Mouse (Mus musculus): ENCODE data around the gene Gdap1l1.

The Gdap1l1 gene

DNA sequence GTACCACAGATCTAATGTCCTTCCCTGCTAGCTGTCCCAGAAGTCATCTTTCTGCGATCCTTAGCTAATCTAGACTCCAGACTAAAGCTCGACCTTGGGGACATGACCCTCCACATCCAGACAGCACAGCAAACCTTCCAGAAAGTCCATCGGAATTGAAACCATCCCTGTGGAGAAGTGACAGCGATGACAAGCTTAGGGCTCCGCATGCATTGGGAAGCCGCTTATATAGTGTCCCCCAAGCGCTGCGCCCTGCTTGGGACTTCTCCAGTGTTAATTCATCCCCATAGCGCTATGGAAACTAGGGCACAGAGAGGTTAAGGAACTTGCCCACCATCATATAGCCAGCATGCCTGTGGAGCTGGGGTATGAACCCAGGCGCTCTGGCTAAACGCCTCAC is 24.5 kb downstream of the Gdap1l1 start:
- DNase-seq (ENCODE audit: inconsistent age in 2 of 2, low spot score in 1 of 2) = no peak

DNA sequence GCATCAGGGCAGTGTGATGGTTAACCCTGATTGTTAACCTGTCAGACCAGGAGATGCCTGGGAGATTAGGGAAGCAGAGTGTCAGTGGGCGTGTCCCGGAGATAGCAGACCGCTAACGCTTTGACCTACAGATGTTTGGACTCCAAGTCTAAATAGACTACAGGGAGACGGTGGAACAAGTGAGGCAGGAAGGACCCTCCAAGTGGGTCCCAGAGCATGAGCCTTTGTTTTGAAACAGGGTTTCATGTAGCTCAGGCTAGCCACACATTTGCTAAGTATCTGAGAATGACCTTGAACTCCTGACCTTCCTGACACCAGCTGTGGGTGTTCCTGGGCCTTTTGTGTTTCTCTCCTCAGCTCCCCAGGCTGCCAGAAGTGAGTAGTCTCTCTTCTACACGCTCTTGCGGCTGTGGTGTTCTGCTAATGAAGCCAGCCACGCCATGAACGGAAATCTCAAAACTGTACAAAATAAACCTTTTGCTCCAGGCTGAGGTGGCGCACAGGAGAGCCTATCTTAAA is 25.0 kb downstream of the Gdap1l1 start:
- DNase-seq (ENCODE audit: inconsistent age in 2 of 2, low spot score in 1 of 2) = no peak

DNA sequence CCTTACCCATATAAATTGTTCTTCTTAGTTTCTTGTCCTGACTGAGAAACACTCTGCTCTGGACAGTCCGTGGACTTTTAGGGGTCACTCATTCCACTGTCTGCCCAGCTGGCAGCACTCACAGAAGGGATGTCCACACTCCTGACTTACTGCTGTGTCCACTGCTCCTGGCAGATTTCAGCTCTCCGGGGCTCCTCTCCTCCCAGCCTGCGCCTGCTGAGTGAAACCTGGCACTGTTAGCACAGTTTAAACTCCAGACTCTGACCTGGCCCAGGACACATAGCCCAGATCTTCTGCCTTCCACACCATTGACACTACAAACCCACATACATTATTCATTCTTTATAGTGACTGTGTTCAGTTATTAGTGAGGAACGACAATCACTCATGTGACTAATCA is 25.7 kb downstream of the Gdap1l1 start:
- DNase-seq (ENCODE audit: inconsistent age in 2 of 2, low spot score in 1 of 2) = no peak

DNA sequence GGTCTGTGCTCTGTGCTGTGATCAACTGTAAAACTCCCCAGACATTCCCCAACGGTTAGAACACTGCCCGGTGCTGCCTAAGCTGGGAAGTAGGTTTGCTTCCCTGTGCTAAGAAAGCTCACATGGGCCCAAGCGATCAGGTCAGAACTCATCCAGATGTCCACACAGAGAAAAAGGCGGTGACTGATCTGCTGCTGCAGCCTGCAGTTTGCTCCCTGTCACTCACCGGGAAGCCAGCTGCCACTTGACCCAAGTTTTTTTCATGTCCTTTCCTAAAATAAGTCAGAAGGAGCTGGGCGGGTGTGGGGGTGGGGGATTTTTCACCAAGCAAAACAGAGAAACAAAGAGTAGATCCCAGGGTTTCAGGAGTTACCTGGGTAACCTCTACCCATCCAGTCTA is 26.3 kb downstream of the Gdap1l1 start:
- peak in 1 of 2 experiments; percentile 41 for DNase-seq (ENCODE audit: inconsistent age in 2 of 2, low spot score in 1 of 2)

DNA sequence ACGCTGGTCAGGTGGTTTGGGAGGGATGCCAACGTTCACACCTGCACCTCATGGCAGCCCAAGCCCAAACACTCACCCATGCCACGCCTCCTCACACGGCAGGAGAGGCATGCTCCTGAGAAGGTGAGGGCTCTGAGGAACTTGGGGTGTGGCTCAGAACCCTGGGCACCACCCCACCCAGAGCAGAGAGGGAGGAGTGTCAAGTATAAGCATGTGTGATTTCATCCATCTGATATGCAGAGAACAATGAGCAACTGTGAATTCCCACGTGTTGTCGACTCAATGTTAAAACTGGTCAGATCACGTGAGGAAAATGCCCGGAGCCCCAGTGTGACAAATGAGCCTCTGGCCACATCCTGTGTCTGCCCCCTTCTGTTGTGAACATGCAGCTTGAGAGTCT is 28.5 kb downstream of the Gdap1l1 start:
- no peak for DNase-seq (ENCODE audit: inconsistent age in 2 of 2, low spot score in 1 of 2)

DNA sequence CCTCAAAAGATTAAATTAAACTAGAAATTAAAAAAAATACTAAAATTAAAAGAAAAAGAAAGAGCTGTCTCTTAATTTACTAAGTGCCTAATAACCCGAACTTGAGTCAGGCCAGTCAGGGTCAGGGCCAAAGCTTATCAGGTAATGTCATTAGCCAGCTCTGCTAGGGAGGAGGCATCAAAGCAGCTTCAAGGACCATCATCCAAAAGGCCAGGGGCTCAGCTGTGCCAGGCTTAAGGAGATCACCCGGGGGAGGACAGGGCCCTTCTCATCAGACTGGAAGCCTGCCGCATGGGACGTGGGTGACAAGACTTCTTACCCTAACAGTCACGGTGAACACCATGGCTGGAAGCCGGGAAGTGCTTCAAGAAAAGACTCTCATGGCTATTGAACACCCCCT is 29.3 kb downstream of the Gdap1l1 start:
- DNase-seq (ENCODE audit: inconsistent age in 2 of 2, low spot score in 1 of 2) = peak; percentile 74 to 90

DNA sequence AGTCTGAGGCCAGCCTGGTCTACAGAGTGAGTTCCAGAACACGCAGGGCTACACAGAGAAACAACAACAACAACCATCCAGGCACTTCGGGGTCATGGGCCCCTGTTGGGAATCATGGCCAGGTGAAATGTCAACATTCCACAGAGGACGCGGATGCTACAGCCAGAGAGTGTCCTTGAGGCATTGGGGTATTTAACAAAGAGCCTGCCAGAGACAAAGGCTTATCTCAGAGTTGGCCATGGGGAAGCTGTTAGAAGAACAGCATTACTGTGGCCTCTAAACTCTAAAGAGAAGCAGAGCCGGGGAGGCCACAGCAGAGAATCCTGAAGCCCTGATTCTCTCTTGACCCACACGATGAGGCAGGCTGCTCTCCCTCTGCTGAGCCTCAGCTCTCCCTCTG is 30.6 kb downstream of the Gdap1l1 start:
- DNase-seq (ENCODE audit: inconsistent age in 2 of 2, low spot score in 1 of 2) = peak; percentile 45 to 78

DNA sequence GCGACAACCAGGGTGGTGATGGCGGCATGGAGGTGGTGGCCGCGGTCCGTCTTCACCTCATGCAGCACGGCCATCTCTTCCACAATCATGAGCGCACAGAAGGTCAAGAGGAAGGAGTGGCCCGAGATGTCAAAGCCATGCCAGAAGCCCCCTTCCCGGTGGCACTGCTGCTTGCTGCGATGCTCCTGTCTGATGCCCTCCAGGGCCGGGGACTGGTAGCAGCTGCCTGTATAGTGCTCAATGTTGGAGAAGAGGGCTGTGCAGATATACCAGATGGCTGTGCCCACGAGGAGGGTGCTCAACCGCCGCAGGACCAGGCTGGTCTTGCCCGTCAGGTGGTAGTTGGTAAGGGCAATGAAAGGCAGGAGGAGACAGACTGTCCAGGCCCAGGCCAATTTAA is 31.4 kb downstream of the Gdap1l1 start:
- DNase-seq (ENCODE audit: inconsistent age in 2 of 2, low spot score in 1 of 2) = no peak

DNA sequence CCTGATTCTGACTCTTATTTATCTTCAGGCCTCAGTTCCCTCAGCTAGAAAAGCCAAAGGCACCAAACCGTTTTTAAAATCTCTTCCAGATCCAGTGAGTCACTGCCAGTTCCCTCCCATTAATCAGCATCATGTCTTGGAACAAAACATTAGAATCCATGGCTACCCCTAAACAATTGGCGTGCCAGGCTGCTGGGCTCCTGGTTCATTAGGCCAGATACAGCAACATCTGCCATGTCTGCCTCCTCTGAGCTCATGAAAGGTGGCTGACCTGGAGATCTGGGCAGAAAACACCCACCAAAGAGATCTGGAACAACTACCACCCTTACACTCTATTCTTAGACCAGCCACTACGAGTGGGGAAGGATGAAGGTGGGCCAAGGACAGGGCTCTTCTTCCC is 32.9 kb downstream of the Gdap1l1 start:
- peak; percentile 66 to 87 for DNase-seq (ENCODE audit: inconsistent age in 2 of 2, low spot score in 1 of 2)

DNA sequence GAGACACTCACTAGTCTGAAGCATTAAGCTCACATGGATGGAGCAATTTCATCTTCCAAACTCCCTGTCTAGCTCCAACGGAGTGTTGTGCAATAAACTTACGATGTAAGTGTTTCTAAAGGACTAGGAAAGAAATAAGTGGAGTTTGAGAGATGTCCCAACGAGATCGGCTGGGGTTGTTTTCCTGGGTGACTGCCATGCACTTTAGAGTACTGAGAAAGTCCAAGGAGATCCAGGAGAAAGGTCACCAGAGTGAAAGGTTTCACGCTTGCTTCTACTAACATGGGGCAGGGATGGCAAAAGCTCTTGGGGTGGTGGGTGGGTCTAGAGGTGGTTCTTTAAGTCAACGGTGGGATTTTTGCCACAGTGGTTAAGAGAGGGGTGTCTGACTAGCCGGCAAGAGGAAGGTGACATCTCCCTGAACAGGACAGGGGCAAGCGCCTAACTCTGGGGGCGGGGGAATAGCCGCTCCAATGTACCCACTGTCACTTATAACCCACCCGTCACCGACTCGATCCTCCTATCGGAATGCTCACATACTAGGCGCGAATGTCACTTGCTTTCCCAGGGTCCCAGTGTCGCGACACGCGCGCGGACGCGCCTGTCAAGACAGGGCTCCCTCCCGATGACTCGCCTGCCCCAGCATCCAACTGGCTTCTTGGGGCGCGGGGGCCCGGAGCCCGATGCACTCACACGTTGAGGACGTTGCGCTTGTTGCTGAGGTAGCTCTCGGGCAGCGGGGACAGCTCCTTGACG is 33.6 kb downstream of the Gdap1l1 start:
- peak; percentile 51 to 89 for DNase-seq (ENCODE audit: inconsistent age in 2 of 2, low spot score in 1 of 2)

DNA sequence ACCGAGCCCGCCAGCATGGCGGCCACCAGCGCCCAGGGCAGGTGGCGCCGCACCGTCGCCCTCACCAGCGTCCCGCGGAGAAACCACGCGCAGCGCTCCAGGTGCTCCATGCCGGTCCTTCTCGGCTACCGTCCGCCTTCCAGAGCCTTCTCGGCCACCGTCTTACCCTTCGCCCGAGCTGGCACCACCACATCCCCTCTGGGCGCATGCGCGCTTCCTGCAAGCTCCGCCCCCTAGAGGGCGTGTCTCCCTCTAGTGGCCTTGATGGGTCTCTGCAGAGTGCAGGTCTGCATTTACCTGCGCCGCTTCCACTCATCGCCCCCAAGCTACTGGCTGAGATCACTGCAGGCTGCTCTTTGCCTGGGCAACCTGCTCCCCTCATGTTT is 34.2 kb downstream of the Gdap1l1 start, which contains the start of gene Fitm2:
Gene Fitm2, minus strand, starts transcription at position 164 of the 386 bp plus-strand sequence.
- peak; percentile 96 to 99 for DNase-seq (ENCODE audit: inconsistent age in 2 of 2, low spot score in 1 of 2)

DNA sequence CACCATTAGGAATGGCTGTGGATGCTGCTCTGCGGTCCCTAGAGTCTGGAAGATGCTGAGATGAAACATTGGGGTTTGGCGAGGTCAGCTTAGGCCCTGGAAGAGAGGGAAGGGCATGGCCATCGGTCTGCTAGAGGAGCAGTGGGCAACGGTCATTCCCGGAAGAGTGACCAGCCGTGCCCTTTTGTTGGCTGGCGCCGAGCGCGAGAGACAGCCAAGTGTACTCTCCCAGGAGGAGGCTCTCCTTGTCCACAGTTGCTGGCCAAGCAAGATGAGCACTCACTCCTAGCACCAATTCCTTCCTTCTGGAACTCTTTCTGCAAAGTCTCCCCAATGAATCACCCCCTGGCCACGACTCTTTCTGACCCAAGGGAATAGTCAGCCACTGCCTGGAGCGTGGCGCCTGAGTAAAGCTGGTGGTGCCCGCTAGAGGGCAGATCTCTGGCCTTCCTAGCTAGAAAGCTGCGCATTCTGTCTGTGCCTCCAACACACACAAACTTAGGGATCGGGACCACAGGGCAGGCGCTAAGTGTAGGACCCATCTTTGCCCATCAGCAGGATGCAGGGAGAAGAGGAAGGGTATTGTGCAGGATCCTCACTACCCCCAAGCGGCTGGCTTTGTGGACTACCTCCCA is 42.0 kb downstream of the Gdap1l1 start:
- DNase-seq (ENCODE audit: inconsistent age in 2 of 2, low spot score in 1 of 2) = peak in 1 of 2 experiments; percentile 72

DNA sequence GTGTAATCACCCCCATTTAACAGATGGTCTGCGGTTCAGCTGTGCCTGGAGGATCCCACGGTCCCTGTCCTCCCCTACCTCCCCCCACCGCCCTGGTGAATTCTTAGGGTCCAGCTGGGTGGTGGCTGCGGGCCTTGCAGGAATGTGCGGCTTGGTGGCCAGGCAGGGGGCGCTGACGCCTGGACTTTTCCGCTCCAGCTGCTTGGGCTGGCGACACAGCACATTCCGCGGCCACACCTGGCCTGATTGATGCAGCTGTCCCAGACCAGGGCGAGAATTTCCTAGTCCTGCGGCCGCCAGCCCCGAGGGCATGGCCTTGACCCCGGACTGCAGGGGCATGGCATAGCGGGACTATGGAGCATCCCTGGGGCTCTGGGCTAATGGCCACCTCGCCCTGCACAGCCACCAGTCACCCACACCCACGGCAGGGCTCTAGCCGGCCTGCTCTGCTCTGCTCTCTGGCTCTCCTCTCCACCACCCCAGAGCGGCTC is 43.3 kb downstream of the Gdap1l1 start:
- DNase-seq (ENCODE audit: inconsistent age in 2 of 2, low spot score in 1 of 2) = no peak

DNA sequence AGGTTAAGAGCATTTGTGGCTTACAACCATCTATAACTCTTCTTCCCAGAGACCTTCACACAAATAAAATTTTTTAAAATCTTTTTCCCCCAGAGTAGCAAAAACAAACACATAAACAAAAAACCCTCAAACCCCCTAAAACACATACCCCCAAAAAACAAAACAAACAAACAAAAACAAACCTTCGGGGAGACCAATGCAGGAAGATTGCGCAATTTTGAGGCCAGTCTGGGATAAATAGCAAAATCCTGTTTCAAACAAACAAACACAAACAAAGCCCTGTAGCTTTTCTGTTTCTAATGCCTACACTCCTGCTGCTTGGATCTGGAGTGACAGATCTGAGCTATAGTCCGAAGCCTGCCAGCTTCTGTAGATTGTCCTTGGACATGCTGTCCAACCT is 49.1 kb downstream of the Gdap1l1 start:
- DNase-seq (ENCODE audit: inconsistent age in 2 of 2, low spot score in 1 of 2) = no peak

DNA sequence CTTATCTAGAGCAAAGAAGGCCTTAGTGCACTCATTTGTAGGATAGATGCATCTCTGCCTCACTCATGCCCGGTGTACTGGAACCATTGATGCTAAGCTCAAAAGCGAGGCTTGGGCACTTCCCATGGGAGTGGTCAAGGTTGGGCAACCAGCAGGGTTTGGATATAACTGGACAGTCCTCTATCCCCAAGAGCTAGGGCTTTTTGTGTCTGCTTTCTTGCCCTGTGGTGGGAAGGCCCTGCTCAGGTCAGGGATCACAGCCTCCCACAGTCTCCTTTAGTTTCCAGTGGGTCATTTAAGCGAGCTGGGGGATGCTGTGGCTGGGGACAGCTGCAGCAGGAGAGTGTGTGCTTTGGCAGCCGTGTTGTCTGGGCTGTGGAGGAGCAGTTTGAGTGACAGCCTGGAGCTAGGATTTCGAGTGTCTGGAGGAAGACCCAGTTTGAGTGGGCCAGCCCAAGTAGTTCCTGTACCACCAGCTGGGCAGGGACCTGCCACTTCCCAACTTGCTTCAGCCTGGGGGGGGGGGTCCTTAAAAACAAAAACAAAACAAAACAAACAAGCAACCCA is 51.5 kb downstream of the Gdap1l1 start:
- no peak for DNase-seq (ENCODE audit: inconsistent age in 2 of 2, low spot score in 1 of 2)

DNA sequence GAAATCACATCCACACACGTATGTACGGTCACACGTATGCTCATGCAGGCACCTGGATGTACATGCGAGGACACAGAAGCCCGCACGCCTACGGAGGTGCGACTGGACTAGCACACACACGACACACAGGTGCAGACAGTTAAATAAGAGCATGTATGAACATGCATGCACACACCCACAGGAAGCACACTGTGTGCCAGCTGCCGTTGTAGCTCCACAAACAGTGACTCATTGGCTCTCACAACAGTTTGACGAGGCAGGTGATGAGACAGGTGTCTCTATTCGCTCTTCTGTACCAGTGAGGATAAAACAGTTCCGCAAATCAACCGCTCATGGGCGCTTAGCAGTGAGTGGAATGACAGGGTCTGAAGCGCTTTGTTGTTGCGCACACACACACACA is 52.4 kb downstream of the Gdap1l1 start:
- no peak for DNase-seq (ENCODE audit: inconsistent age in 2 of 2, low spot score in 1 of 2)

DNA sequence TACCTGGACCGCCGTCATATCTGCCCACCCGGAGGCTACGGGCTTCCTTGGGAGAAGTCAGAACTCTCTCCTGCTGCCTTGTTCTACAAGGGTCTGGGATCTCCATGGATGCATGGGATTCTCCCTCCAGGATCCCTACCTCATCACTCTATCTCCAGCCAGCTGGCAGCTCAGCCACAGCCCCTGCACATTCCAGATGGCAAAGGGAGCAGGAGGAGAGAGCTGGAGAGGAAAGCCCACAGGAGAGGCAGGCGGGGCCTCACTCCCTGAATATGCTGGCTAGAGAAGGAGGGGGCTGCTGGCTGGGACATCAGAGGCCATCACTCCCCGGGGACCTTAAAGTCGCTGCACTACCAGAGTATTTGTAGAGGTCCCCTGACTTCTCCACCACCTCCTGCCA is 53.1 kb downstream of the Gdap1l1 start:
- DNase-seq (ENCODE audit: inconsistent age in 2 of 2, low spot score in 1 of 2) = no peak

DNA sequence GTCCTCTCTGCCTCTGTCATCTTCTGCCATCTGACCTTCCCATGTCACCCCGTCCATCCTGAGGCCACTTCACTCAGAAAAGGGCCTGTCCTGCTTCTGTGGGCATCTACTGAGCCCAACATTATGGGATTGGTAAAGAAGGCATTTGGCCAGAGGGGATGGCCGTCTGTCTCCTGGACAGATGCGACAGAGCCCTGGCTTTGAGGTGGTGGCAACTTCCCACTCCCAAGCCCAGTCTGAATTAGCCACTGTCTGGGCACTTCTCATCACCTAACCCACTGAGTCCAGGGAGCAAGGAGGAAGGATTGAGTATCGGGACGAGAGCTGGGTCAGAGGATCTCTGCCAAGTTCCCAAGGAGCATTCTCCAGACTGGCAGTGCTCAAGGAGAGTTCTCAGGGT is 53.7 kb downstream of the Gdap1l1 start, which contains the start of gene R3hdml:
Gene R3hdml, plus strand, starts transcription at position 301 of the 400 bp plus-strand sequence.
- no peak for DNase-seq (ENCODE audit: inconsistent age in 2 of 2, low spot score in 1 of 2)

DNA sequence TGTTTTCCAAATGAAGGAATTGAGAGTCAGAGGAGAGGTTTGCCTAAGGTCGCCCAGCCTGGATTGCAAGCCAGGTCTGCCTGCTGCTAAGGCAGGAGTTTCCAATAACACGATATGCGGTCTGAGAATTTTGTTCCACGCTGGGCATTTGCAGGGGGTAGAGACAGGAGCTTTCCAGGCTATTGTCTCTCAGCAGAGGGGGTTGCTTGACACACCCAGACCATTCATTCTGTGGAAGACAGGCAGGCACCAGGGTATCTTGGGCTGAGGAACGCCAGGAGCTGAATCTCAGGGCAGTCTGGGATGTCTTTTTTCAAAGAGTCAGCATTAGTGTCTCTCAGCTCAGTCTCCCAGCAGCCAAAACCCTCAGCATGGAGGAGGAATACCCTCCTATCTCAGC is 54.8 kb downstream of the Gdap1l1 start:
- DNase-seq (ENCODE audit: inconsistent age in 2 of 2, low spot score in 1 of 2) = no peak

DNA sequence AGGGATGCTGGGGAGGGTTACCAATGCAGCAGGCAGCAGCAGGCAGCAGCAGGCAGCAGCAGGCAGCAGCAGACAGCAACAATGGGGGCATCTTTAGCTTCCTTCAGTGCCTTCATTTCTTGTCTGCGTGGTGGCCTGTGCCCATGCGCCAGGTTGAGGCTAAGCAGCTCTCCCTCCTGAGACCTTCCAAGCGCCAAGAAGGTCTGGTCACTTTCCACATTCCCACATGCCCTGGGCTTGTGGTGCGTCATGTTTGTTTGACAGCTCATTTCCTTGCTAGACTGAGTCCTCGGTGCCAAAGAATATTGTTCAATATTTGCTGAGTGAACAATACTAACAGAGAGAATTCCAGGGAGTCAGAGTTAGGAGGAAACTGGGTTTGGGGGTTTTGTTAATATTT is 55.7 kb downstream of the Gdap1l1 start:
- DNase-seq (ENCODE audit: inconsistent age in 2 of 2, low spot score in 1 of 2) = no peak

DNA sequence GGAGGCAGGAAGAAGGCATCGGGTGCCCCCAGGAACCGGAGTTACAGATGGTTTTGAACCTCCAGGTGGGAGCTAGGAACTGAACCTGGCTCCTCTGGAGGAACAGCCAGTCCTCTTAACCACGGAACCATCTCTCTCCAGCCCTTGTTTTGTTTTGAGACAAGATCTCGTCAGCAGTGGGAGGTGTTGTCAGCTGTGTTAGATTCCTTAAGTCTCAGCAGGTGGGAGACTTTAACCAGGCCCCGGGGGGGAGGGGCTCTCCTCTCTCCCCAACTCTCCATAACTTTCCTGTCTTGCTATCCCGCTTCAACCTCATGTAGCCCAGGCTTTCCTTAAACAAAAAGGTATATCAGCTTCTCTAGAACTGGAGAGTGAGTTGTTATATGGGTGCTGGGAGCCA is 56.2 kb downstream of the Gdap1l1 start:
- no peak for DNase-seq (ENCODE audit: inconsistent age in 2 of 2, low spot score in 1 of 2)

DNA sequence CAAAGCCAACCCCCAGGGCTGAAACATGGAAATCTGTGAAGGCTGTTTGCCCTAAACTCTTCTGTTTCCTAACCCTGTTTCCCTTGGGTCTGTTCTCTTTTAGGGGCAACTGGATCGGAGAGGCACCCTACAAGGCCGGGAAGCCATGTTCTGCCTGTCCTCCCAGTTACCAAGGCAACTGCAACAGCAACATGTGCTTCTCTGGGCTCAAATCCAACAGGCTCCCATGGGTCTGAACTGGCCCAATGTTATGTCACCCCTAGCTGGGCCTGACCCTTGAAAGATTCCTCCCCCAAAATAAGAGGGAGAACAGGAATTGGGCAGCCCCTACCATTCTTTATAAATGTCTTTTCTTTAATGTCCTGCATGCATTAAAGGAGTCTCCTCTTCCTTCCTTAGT is 63.9 kb downstream of the Gdap1l1 start:
- peak in 1 of 2 experiments; percentile 37 for DNase-seq (ENCODE audit: inconsistent age in 2 of 2, low spot score in 1 of 2)

All from adrenal gland, adult (tissue).